Mouse (Mus musculus): Measurements from ENCODE around the gene Sox6. TPM values are rescaled to one million over a fixed set of nuclear protein-coding genes. Genes with fewer than 3 reads are reported as not detected.

Gene Sox6
- polyA plus RNA-seq, 2 experiments = 21.3 to 59.4 TPM

DNA sequence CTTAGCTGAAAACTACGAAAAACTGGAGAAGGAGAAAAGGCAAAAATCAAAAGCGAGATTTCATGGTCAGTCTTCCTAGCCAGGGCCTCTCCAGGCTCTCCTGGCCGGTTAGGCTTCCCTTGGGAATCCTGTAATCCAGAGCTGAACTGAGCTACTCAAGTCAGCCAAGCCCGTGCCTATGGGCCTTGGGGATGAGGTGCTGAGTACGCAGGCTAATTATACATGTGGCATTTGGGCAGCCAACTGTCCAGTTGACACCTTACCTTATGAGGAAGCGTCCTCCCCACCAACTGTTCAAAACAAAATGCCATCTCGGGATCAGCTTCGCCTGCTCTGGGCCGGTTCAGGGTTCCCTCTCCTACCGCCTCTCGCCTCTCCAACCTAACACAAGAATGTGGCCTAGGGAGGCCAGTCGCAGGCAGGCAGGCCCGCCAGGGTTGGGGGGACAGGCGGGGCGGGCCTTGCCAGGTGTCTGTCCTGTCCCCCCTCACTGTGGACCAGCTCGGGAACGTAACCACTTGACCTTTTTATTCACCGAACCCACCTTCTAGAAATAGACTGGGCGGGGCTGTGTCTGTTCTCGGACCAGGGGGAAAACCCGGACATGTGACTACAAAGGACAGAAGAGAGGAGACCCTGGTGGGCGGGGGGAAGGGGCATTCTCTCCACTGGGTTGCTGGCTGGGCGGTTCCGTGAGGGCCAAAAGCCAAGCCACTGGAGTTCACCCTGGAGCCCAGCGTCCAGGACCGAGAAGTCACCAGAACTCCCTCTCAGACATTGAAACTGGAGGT lies 7.8 kb downstream of the Sox6 start:
- H3K36me3 ChIP-seq (ENCODE audit: control insufficient read depth, insufficient read depth, low read length) = no peaks in the 10 kb centered on the region
- 12% methylated on average over 26 of the region's 26 CpGs for WGBS
- H3K4me3 ChIP-seq (replicated peaks; ENCODE audit: low read length) = peak overlapping the region; percentile 54
- H3K4me1 ChIP-seq (ENCODE audit: control insufficient read depth, insufficient read depth, low read length) = peaks cover 8% of the 10 kb centered on the region; the same call in 1 of the 2 replicates
- 0 out of 2 replicates have a peak, but pooled peaks have one; percentile 15 for TF ChIP-seq POLR2A (IDR thresholded peaks at IDR 0.05; ENCODE audit: borderline replicate concordance, extremely low read depth, insufficient read depth, insufficient read length)
- no peaks in the 10 kb centered on the region for H3K9me3 ChIP-seq (ENCODE audit: control insufficient read depth, low read length)
- ATAC-seq (ENCODE audit: low FRiP score, low read depth) = peak; percentile 21; the same call in 1 of the 2 replicates
- peak overlapping the region; percentile 94 for H3K27ac ChIP-seq (replicated peaks; ENCODE audit: low read depth, low read length)
- H3K4me2 ChIP-seq (replicated peaks; ENCODE audit: low read depth, low read length, severe bottlenecking) = peak overlapping the region; percentile 96
- H3K9ac ChIP-seq (ENCODE audit: low read depth, low read length, severe bottlenecking) = peak overlapping the region; percentile 84
- DNase-seq (ENCODE audit: low spot score) = peak; percentile 24
- peaks cover 16% of the 10 kb centered on the region; the same call in 1 of the 2 replicates for H3K27me3 ChIP-seq (ENCODE audit: control insufficient read depth, insufficient read depth, low read length)

DNA sequence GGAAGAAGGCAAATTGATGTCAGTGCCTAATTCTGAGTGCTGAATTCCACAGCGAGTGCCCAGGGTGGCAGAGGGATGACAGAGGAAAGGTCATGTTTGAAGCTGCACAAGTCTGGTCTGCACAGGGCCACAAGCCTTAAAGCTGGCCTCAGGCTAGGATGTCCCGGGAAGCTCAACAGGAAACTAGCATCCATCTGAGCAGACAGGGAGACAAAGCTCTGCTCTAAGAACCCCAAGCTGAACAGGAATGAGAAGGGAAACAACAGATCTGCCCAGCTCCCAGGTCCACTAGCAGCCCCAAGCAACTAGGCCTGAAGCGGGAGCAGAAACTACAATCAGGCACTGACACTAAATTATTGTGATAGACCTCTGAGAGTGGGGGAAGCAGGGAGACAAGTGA lies 8.6 kb downstream of the Sox6 start:
- Histone ChIP-seq H3K4me2 (replicated peaks; ENCODE audit: low read depth, low read length, severe bottlenecking) (peak overlapping the region; percentile 96), H3K9me3 (ENCODE audit: control insufficient read depth, low read length) (no peaks in the 10 kb centered on the region), H3K4me1 (ENCODE audit: control insufficient read depth, insufficient read depth, low read length) (peaks cover 8% of the 10 kb centered on the region; the same call in 1 of the 2 replicates), H3K27ac (replicated peaks; ENCODE audit: low read depth, low read length) (no peak overlapping the region), H3K9ac (ENCODE audit: low read depth, low read length, severe bottlenecking) (0 out of 2 replicates have a peak overlapping the region, but pooled peaks have one; percentile 84), H3K36me3 (ENCODE audit: control insufficient read depth, insufficient read depth, low read length) (no peaks in the 10 kb centered on the region), H3K4me3 (replicated peaks; ENCODE audit: low read length) (peak overlapping the region; percentile 54), H3K27me3 (ENCODE audit: control insufficient read depth, insufficient read depth, low read length) (peaks cover 10% of the 10 kb centered on the region; the same call in 1 of the 2 replicates)
- no peak for ATAC-seq (ENCODE audit: low FRiP score, low read depth)
- no peak for TF ChIP-seq POLR2A (IDR thresholded peaks at IDR 0.05; ENCODE audit: borderline replicate concordance, extremely low read depth, insufficient read depth, insufficient read length)
- no peak for DNase-seq (ENCODE audit: low spot score)
- WGBS = 53% methylated on average over 3 of the region's 3 CpGs

DNA sequence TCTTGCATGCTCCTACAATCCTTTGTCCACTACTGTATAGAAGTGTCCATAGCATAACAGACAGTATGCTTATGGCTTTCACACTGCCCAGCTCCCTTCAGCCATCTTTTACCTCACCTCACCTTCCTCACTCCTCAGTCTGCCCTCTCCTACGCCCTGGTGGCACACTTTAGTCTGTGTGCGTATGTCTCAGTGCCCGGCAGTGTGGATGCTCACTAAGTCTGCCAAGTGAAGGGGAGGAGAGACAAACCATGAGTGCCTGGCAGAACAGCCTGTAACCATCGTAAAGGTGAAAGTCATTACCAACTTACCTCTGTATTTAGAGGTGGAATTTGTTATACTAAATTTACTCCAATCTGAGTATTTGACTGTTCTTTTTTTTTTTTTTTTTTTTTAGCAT lies 35.9 kb downstream of the Sox6 start:
- WGBS = 85% methylated on average over 4 of the region's 4 CpGs
- Histone ChIP-seq H3K4me1 (ENCODE audit: control insufficient read depth, insufficient read depth, low read length) (no peaks in the 10 kb centered on the region), H3K36me3 (ENCODE audit: control insufficient read depth, insufficient read depth, low read length) (no peaks in the 10 kb centered on the region), H3K4me2 (replicated peaks; ENCODE audit: low read depth, low read length, severe bottlenecking) (no peak overlapping the region), H3K27ac (replicated peaks; ENCODE audit: low read depth, low read length) (no peak overlapping the region), H3K9ac (ENCODE audit: low read depth, low read length, severe bottlenecking) (no peak overlapping the region), H3K27me3 (ENCODE audit: control insufficient read depth, insufficient read depth, low read length) (no peaks in the 10 kb centered on the region), H3K4me3 (replicated peaks; ENCODE audit: low read length) (no peak overlapping the region), H3K9me3 (ENCODE audit: control insufficient read depth, low read length) (no peaks in the 10 kb centered on the region)
- TF ChIP-seq POLR2A (IDR thresholded peaks at IDR 0.05; ENCODE audit: borderline replicate concordance, extremely low read depth, insufficient read depth, insufficient read length) = no peak
- DNase-seq (ENCODE audit: low spot score) (no peak), ATAC-seq (ENCODE audit: low FRiP score, low read depth) (no peak)

DNA sequence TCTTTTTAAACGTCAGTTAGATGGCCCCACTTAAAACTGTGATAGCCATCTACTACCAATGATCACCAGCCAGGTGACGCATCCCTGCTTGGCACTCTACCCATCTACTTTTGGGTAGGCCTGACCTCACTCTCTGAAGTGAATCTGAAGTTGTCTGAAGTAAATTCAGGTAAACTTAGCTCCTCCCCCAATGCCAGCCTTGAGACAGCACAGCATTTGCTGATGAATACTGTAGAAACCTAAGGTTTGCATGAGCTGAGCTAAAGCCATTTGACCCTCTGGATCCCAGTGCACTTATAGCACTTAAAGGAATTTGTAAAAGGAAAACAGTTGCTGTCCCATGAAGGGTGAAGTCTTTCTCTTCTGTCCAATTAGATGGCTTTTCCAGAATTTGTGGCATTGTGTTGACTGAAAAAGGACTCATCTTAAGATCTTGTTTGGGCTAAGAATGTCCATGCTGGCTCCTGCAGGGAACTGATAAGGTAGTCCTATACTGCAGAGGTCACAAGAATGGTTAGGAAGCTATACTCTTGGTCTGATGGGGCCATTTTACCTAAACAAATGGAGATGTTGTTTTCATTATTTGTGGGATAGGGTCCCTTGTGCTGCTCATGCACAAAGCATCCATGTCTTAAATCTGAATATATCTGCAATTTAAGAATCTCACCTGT lies 50.4 kb downstream of the Sox6 start:
- no peaks in the 10 kb centered on the region for H3K27me3 ChIP-seq (ENCODE audit: control insufficient read depth, insufficient read depth, low read length)
- H3K9me3 ChIP-seq (ENCODE audit: control insufficient read depth, low read length) = no peaks in the 10 kb centered on the region
- no peaks in the 10 kb centered on the region for H3K36me3 ChIP-seq (ENCODE audit: control insufficient read depth, insufficient read depth, low read length)
- WGBS = 77% methylated on average over 2 of the region's 2 CpGs
- no peak overlapping the region for H3K9ac ChIP-seq (ENCODE audit: low read depth, low read length, severe bottlenecking)
- no peak for TF ChIP-seq POLR2A (IDR thresholded peaks at IDR 0.05; ENCODE audit: borderline replicate concordance, extremely low read depth, insufficient read depth, insufficient read length)
- H3K4me2 ChIP-seq (replicated peaks; ENCODE audit: low read depth, low read length, severe bottlenecking) = no peak overlapping the region
- no peak overlapping the region for H3K27ac ChIP-seq (replicated peaks; ENCODE audit: low read depth, low read length)
- ATAC-seq (ENCODE audit: low FRiP score, low read depth) (no peak), DNase-seq (ENCODE audit: low spot score) (no peak)
- peaks cover 3% of the 10 kb centered on the region; the same call in 1 of the 2 replicates for H3K4me1 ChIP-seq (ENCODE audit: control insufficient read depth, insufficient read depth, low read length)
- no peak overlapping the region for H3K4me3 ChIP-seq (replicated peaks; ENCODE audit: low read length)

DNA sequence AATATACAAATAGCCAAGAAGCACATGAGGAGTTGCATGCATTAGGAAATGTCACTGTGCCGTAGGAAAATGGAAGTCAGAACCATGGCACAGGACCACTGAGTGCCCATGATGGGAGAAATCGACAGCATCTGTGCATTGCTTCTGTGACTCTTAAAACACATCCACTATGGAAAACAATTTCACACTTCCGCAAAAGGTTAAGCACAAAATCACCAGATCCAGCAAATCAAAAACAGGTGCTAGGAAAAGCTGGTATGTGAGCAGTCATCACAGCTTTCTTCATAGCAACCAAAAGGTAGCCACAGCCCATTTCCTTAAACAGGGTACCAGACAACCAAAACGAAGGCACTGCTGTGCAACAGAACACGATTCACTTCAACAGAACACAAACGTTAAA lies 52.9 kb downstream of the Sox6 start:
- H3K4me1 ChIP-seq (ENCODE audit: control insufficient read depth, insufficient read depth, low read length) = no peaks in the 10 kb centered on the region
- H3K9ac ChIP-seq (ENCODE audit: low read depth, low read length, severe bottlenecking) = no peak overlapping the region
- no peak overlapping the region for H3K4me2 ChIP-seq (replicated peaks; ENCODE audit: low read depth, low read length, severe bottlenecking)
- H3K27me3 ChIP-seq (ENCODE audit: control insufficient read depth, insufficient read depth, low read length) = no peaks in the 10 kb centered on the region
- H3K36me3 ChIP-seq (ENCODE audit: control insufficient read depth, insufficient read depth, low read length) = no peaks in the 10 kb centered on the region
- no peak; the same call in 1 of the 2 replicates for ATAC-seq (ENCODE audit: low FRiP score, low read depth)
- no peak for TF ChIP-seq POLR2A (IDR thresholded peaks at IDR 0.05; ENCODE audit: borderline replicate concordance, extremely low read depth, insufficient read depth, insufficient read length)
- H3K9me3 ChIP-seq (ENCODE audit: control insufficient read depth, low read length) = no peaks in the 10 kb centered on the region
- H3K27ac ChIP-seq (replicated peaks; ENCODE audit: low read depth, low read length) = no peak overlapping the region
- no peak overlapping the region for H3K4me3 ChIP-seq (replicated peaks; ENCODE audit: low read length)
- WGBS = 18% methylated on average over 6 of the region's 6 CpGs
- DNase-seq (ENCODE audit: low spot score) = peak; percentile 34
